Mouse (Mus musculus) erythroblast, embryonic 14.5 days (primary cell): ENCODE results near the gene Nsd1.

Experiments
- GATA1 ChIP-seq: IDR thresholded peaks from 2 replicates; pipeline ENCODE4 v1.6.1; 2012; ENCODE audit warnings: low read length, inconsistent platforms, mixed read lengths
- TAL1 ChIP-seq: IDR thresholded peaks from 3 replicates; pipeline ENCODE4 v1.6.1; 2012; ENCODE audit warnings: low read length, inconsistent platforms, mixed read lengths

GRCm38 (mm10) chr13:55327169-55327568 is 117.6 kb downstream of the Nsd1 start:
- TF ChIP-seq GATA1, result no peak
- TF ChIP-seq TAL1, result no peak
